Mouse (Mus musculus) G1E (cell line): Measurements from ENCODE around the gene Mdfi.
"Not testable (repeated sequence)": the region's sequence is repeated elsewhere in the genome, so short reads cannot be mapped to it uniquely, and the experiment has no call there.

Experiments
- CTCF ChIP-seq: IDR thresholded peaks from 2 replicates; pipeline ENCODE4 v1.5.1; 2012; ENCODE audit warnings: low read depth, low read length, inconsistent platforms, mixed read lengths
- GATA1 ChIP-seq: IDR thresholded peaks from 2 replicates; pipeline ENCODE4 v1.6.1; 2012; ENCODE audit warnings: borderline replicate concordance, low read length, inconsistent platforms, mixed read lengths
- POLR2AphosphoS5 ChIP-seq: IDR thresholded peaks from 2 replicates; pipeline ENCODE4 v1.6.1; 2012; ENCODE audit warnings: low read depth, low read length, inconsistent platforms; ENCODE audit not compliant: insufficient replicate concordance
- TAL1 ChIP-seq: conservative IDR thresholded peaks from 2 replicates; pipeline ENCODE4 v1.6.1; 2012; ENCODE audit warnings: low read depth, low read length, inconsistent platforms, mixed read lengths

- not testable (repeated sequence) for TF ChIP-seq CTCF, GATA1, TAL1, POLR2AphosphoS5
Observed at GRCm38 (mm10) chr17:47851798-47852360, 17.4 kb upstream of the Mdfi start.
